Mouse (Mus musculus): ENCODE measurements at regions not wholly inside any gene's neighbourhood (a gene's known extent, or its start where the extent isn't known, plus 50 kb on each side); places are given as distances from the start of the nearest gene placed in this dataset.

- Histone ChIP-seq H3K36me3 (ENCODE audit: insufficient read depth, low read length) (no peaks in the 10 kb centered on the region), H3K4me3 (replicated peaks; ENCODE audit: low read length) (0 out of 2 replicates have a peak overlapping the region, but pooled peaks have one; percentile 10), H3K9me3 (ENCODE audit: low read length) (no peaks in the 10 kb centered on the region), H3K4me1 (replicated peaks; ENCODE audit: low read depth, low read length) (peaks cover 21% of the 10 kb centered on the region), H3K27me3 (ENCODE audit: insufficient read depth, low read length) (peaks cover 3% of the 10 kb centered on the region; the same call in 1 of the 2 replicates)
- no peak for TF ChIP-seq POU5F1 (IDR thresholded peaks at IDR 0.05; ENCODE audit: borderline replicate concordance, low read length)
Measured at GRCm38 (mm10) chr13:35189028-35189711, 162.3 kb upstream of the Eci2 start.

- Histone ChIP-seq H3K4me3 (replicated peaks; ENCODE audit: low read length) (no peak overlapping the region), H3K36me3 (ENCODE audit: insufficient read depth, low read length) (no peaks in the 10 kb centered on the region), H3K27me3 (ENCODE audit: insufficient read depth, low read length) (no peaks in the 10 kb centered on the region), H3K9me3 (ENCODE audit: low read length) (no peaks in the 10 kb centered on the region), H3K4me1 (replicated peaks; ENCODE audit: low read depth, low read length) (no peaks in the 10 kb centered on the region)
- TF ChIP-seq CTCF (conservative IDR thresholded peaks at IDR 0.05; ENCODE audit: low read length) = no peak
Measured at GRCm38 (mm10) chr13:35202069-35202468, 175.2 kb upstream of the Eci2 start.

DNA sequence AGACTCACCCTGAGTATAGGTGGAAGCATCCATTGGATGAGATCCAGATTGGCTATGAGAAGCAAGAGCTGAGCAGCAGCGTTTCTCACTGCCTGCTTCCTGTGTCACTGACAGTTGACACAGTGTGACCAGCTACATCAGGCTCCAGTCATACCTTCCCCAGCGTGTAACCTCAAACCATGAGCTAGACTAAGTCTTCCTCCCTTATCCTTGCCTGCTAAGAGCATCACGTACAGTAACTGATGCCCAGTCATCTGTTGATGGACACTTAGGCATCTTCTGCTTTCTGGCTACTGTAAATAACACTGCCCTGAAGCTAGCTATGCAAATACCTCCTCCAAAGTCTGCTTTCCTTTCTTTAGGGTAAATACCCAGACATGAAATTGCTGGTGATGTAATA is 181.4 kb upstream of the Eci2 start:
- Histone ChIP-seq H3K36me3 (ENCODE audit: insufficient read depth, low read length) (no peaks in the 10 kb centered on the region), H3K4me1 (replicated peaks; ENCODE audit: low read depth, low read length) (no peaks in the 10 kb centered on the region), H3K9me3 (ENCODE audit: low read length) (no peaks in the 10 kb centered on the region), H3K4me3 (replicated peaks; ENCODE audit: low read length) (no peak overlapping the region), H3K27me3 (ENCODE audit: insufficient read depth, low read length) (no peaks in the 10 kb centered on the region)
- no peak for TF ChIP-seq NANOG (IDR thresholded peaks at IDR 0.05; ENCODE audit: borderline replicate concordance, low read length)
- no peak for TF ChIP-seq POU5F1 (IDR thresholded peaks at IDR 0.05; ENCODE audit: borderline replicate concordance, low read length)
- TF ChIP-seq CTCF (conservative IDR thresholded peaks at IDR 0.05; ENCODE audit: low read length) = no peak

DNA sequence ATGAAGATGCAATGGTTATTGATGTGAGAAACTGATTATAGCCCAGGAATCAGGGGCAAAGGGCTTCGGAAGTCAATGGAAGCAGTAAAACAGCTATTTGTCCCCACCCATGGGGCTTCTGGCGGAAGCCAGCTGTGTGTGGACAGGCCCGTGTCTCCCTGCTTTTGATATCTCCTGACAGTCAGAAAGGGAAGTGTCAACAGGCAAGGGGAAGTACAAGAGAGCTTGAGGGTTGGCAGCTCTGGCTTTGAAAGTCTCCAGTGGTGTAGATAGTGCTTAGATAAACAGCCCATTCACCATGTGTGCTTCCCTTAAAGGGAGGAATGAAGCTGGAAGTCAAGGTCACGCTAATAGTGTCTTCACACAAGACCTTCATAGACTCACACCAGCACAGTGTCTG is 182.7 kb upstream of the Eci2 start:
- H3K4me3 ChIP-seq (replicated peaks; ENCODE audit: low read length) = no peak overlapping the region
- TF ChIP-seq CTCF (conservative IDR thresholded peaks at IDR 0.05; ENCODE audit: low read length) (no peak), NANOG (IDR thresholded peaks at IDR 0.05; ENCODE audit: borderline replicate concordance, low read length) (no peak), POU5F1 (IDR thresholded peaks at IDR 0.05; ENCODE audit: borderline replicate concordance, low read length) (no peak)

DNA sequence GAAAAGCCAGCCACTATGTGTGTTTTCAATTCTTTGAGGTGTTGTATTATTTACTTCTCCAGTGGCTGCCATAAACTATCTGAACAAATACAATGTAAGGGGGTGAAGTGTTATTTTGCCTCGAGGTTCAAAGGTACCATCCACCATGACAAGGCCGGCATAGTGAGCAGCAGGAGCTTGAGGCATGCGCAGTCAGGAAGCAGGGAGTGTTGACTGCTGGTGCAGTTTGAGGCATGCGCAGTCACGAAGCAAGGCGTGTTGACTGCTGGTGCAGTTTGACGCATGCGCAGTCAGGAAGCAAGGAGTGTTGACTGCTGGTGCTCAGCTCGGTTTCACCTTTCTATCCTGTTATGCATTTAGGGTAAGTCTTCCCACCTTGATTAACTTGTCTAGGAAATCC is 184.9 kb upstream of the Eci2 start:
- Histone ChIP-seq H3K27me3 (ENCODE audit: insufficient read depth, low read length) (no peaks in the 10 kb centered on the region), H3K4me3 (replicated peaks; ENCODE audit: low read length) (no peak overlapping the region), H3K36me3 (ENCODE audit: insufficient read depth, low read length) (no peaks in the 10 kb centered on the region), H3K4me1 (replicated peaks; ENCODE audit: low read depth, low read length) (no peaks in the 10 kb centered on the region), H3K9me3 (ENCODE audit: low read length) (no peaks in the 10 kb centered on the region)
- TF ChIP-seq CTCF (conservative IDR thresholded peaks at IDR 0.05; ENCODE audit: low read length) = no peak
- TF ChIP-seq NANOG (IDR thresholded peaks at IDR 0.05; ENCODE audit: borderline replicate concordance, low read length) = no peak
- no peak for TF ChIP-seq POU5F1 (IDR thresholded peaks at IDR 0.05; ENCODE audit: borderline replicate concordance, low read length)

More for the DNA sequence above, 182.7 kb upstream of the Eci2 start:
- Histone ChIP-seq H3K27me3 (ENCODE audit: insufficient read depth, low read length) (no peaks in the 10 kb centered on the region), H3K36me3 (ENCODE audit: insufficient read depth, low read length) (no peaks in the 10 kb centered on the region), H3K9me3 (ENCODE audit: low read length) (no peaks in the 10 kb centered on the region), H3K4me1 (replicated peaks; ENCODE audit: low read depth, low read length) (no peaks in the 10 kb centered on the region)

DNA sequence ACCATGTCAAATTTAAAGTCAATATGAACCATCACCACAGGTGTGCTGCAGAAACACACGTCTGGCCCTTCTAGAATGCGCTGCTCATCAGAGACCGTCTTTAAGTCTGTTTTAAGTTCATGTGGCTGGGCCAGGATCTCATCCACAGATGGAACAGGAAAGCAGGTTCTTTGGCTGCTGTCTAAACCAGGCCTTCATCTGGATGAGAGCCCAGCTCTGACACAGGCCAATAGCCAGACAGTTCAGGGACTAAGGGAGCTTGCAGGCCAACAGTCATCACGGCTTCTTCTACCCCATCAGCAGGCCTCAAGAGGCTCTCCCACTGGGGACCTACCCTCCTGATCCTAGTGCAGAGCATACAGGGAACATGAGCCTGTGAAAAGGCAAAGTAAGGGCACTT is 185.4 kb upstream of the Eci2 start:
- Histone ChIP-seq H3K27me3 (ENCODE audit: insufficient read depth, low read length) (no peaks in the 10 kb centered on the region), H3K4me1 (replicated peaks; ENCODE audit: low read depth, low read length) (no peaks in the 10 kb centered on the region), H3K36me3 (ENCODE audit: insufficient read depth, low read length) (no peaks in the 10 kb centered on the region), H3K4me3 (replicated peaks; ENCODE audit: low read length) (no peak overlapping the region), H3K9me3 (ENCODE audit: low read length) (no peaks in the 10 kb centered on the region)
- TF ChIP-seq POU5F1 (IDR thresholded peaks at IDR 0.05; ENCODE audit: borderline replicate concordance, low read length) (no peak), NANOG (IDR thresholded peaks at IDR 0.05; ENCODE audit: borderline replicate concordance, low read length) (no peak), CTCF (conservative IDR thresholded peaks at IDR 0.05; ENCODE audit: low read length) (no peak)

GRCm38 (mm10) chr13:35214219-35214618 is 187.3 kb upstream of the Eci2 start:
- Histone ChIP-seq H3K9me3 (ENCODE audit: low read length) (peaks cover 2% of the 10 kb centered on the region; the same call in 1 of the 2 replicates), H3K4me1 (replicated peaks; ENCODE audit: low read depth, low read length) (no peaks in the 10 kb centered on the region), H3K36me3 (ENCODE audit: insufficient read depth, low read length) (no peaks in the 10 kb centered on the region), H3K27me3 (ENCODE audit: insufficient read depth, low read length) (no peaks in the 10 kb centered on the region), H3K4me3 (replicated peaks; ENCODE audit: low read length) (no peak overlapping the region)
- TF ChIP-seq CTCF (conservative IDR thresholded peaks at IDR 0.05; ENCODE audit: low read length) (no peak), POU5F1 (IDR thresholded peaks at IDR 0.05; ENCODE audit: borderline replicate concordance, low read length) (no peak), NANOG (IDR thresholded peaks at IDR 0.05; ENCODE audit: borderline replicate concordance, low read length) (no peak)

GRCm38 (mm10) chr13:35226142-35226829 is 199.4 kb upstream of the Eci2 start:
- no peaks in the 10 kb centered on the region for H3K36me3 ChIP-seq (ENCODE audit: insufficient read depth, low read length)
- TF ChIP-seq NANOG (IDR thresholded peaks at IDR 0.05; ENCODE audit: borderline replicate concordance, low read length) = no peak
- TF ChIP-seq CTCF (conservative IDR thresholded peaks at IDR 0.05; ENCODE audit: low read length) = no peak
- no peak for TF ChIP-seq POU5F1 (IDR thresholded peaks at IDR 0.05; ENCODE audit: borderline replicate concordance, low read length)
- no peak overlapping the region for H3K4me3 ChIP-seq (replicated peaks; ENCODE audit: low read length)
- H3K9me3 ChIP-seq (ENCODE audit: low read length) = peaks cover 3% of the 10 kb centered on the region
- H3K27me3 ChIP-seq (ENCODE audit: insufficient read depth, low read length) = no peaks in the 10 kb centered on the region
- H3K4me1 ChIP-seq (replicated peaks; ENCODE audit: low read depth, low read length) = no peaks in the 10 kb centered on the region

- TF ChIP-seq NANOG (IDR thresholded peaks at IDR 0.05; ENCODE audit: borderline replicate concordance, low read length) (no peak), CTCF (conservative IDR thresholded peaks at IDR 0.05; ENCODE audit: low read length) (no peak), POU5F1 (IDR thresholded peaks at IDR 0.05; ENCODE audit: borderline replicate concordance, low read length) (no peak)
- Histone ChIP-seq H3K36me3 (ENCODE audit: insufficient read depth, low read length) (no peaks in the 10 kb centered on the region), H3K9me3 (ENCODE audit: low read length) (no peaks in the 10 kb centered on the region), H3K4me1 (replicated peaks; ENCODE audit: low read depth, low read length) (no peaks in the 10 kb centered on the region), H3K4me3 (replicated peaks; ENCODE audit: low read length) (no peak overlapping the region), H3K27me3 (ENCODE audit: insufficient read depth, low read length) (no peaks in the 10 kb centered on the region)
Measured at GRCm38 (mm10) chr13:35226944-35227343, 200.0 kb upstream of the Eci2 start.
